Mouse (Mus musculus) left cerebral cortex, adult 2 months (tissue): ENCODE measurements around the gene Pla2g2f. TPM values are rescaled to one million over a fixed set of nuclear protein-coding genes. Genes with fewer than 3 reads are reported as not detected.
A peak's percentile ranks its signal among the peaks of the same experiment; 100 is the strongest.

ENCODE experiments used
- DNase-seq, 2 experiments: peaks; one replicate each; pipeline ENCODE4 v3.0.0; 2021 to 2022; ENCODE audit warnings: low spot score in 2 of 2, mixed read lengths in 1 of 2; ENCODE audit errors: extremely low spot score in 1 of 2
- H3K27ac ChIP-seq: fragments of 200-600 bp; 2 replicates; pipeline ENCODE4 v1.8.1; 2022
- H3K4me3 ChIP-seq: fragments of 200-600 bp; 2 replicates; pipeline ENCODE4 v1.8.1; 2022
- CTCF ChIP-seq: fragments of 200-600 bp; IDR thresholded peaks from 2 replicates; pipeline ENCODE4 v1.8.1; 2022; ENCODE audit warnings: antibody characterized with exemption, mild to moderate bottlenecking, moderate library complexity
- intact Hi-C: fragments of 180-260 bp; cut with DNase I; formaldehyde crosslinking; loops from one replicate; pipeline ENCODE4 v1.15.1; 2025
- total RNA-seq, 2 experiments: library from RNA; stranded (reverse); gene quantifications; 2 replicates each; pipeline ENCODE4 v1.2.3; 2021

The Pla2g2f gene
- total RNA-seq, 2 experiments from 2014 or later: not detected

GRCm38 (mm10) chr4:138791452-138791851, 34.0 kb upstream of the Pla2g2f start:
- H3K27ac ChIP-seq: no peak overlapping the region
- no peak for TF ChIP-seq CTCF
- intact Hi-C loops: loop anchor here (5.0 kb wide), 1 partner anchor 344 kb away; no protein-coding TSS in a partner anchor
- no peak overlapping the region for H3K4me3 ChIP-seq
- no peak for DNase-seq

GRCm38 (mm10) chr4:138788381-138788780, 31.0 kb upstream of the Pla2g2f start:
- intact Hi-C loops: loop anchor here (5.0 kb wide), 1 partner anchor 236 kb away; no protein-coding TSS in a partner anchor
- no peak for DNase-seq
- Histone ChIP-seq H3K4me3 (no peak overlapping the region), H3K27ac (peak overlapping the region; percentile 13; the same call in 1 of the 2 replicates)
- no peak for TF ChIP-seq CTCF

- DNase-seq: no peak
- no peak for TF ChIP-seq CTCF
- intact Hi-C loops: loop anchor here (5.0 kb wide), 1 partner anchor 234 kb away; no protein-coding TSS in a partner anchor
- Histone ChIP-seq H3K27ac (peak overlapping the region; percentile 59; the same call in 1 of the 2 replicates), H3K4me3 (no peak overlapping the region)
Observed at GRCm38 (mm10) chr4:138786141-138786540, 28.7 kb upstream of the Pla2g2f start.

GRCm38 (mm10) chr4:138785721-138786120, 28.3 kb upstream of the Pla2g2f start:
- Histone ChIP-seq H3K27ac (peak overlapping the region; percentile 59; the same call in 1 of the 2 replicates), H3K4me3 (no peak overlapping the region)
- no peak for DNase-seq
- intact Hi-C loops: loop anchor here (5.0 kb wide), 1 partner anchor 233 kb away; no protein-coding TSS in a partner anchor
- peak; percentile 34 for TF ChIP-seq CTCF

GRCm38 (mm10) chr4:138782098-138782497, 24.7 kb upstream of the Pla2g2f start:
- Histone ChIP-seq H3K4me3 (no peak overlapping the region), H3K27ac (no peak overlapping the region; the same call in 1 of the 2 replicates)
- peak; percentile 53 to 68 for DNase-seq
- intact Hi-C loops: no loop called here
- no peak for TF ChIP-seq CTCF

GRCm38 (mm10) chr4:138780300-138780699, 22.9 kb upstream of the Pla2g2f start:
- H3K4me3 ChIP-seq: no peak overlapping the region
- intact Hi-C loops: no loop called here
- no peak for DNase-seq
- no peak overlapping the region for H3K27ac ChIP-seq
- TF ChIP-seq CTCF: no peak

- intact Hi-C loops: no loop called here
- no peak for DNase-seq
- H3K27ac ChIP-seq: no peak overlapping the region
- no peak overlapping the region for H3K4me3 ChIP-seq
- no peak for TF ChIP-seq CTCF
Observed at GRCm38 (mm10) chr4:138777417-138778407, 20.3 kb upstream of the Pla2g2f start.

GRCm38 (mm10) chr4:138775435-138775834, 18.0 kb upstream of the Pla2g2f start, which contains the start of gene Pla2g2d:
Gene Pla2g2d, plus strand, starts transcription at chr4:138775735.
- no peak for DNase-seq
- intact Hi-C loops: no loop called here
- no peak for TF ChIP-seq CTCF
- no peak within 1 kb of the TSS for H3K27ac ChIP-seq
- H3K4me3 ChIP-seq: no peak within 1 kb of the TSS

GRCm38 (mm10) chr4:138772386-138772785, 15.0 kb upstream of the Pla2g2f start:
- no peak for DNase-seq
- no peak overlapping the region for H3K27ac ChIP-seq
- H3K4me3 ChIP-seq: no peak overlapping the region
- TF ChIP-seq CTCF: no peak
- intact Hi-C loops: no loop called here

GRCm38 (mm10) chr4:138771970-138772369, 14.5 kb upstream of the Pla2g2f start:
- Histone ChIP-seq H3K4me3 (no peak overlapping the region), H3K27ac (no peak overlapping the region)
- DNase-seq: no peak
- TF ChIP-seq CTCF: no peak
- intact Hi-C loops: no loop called here

- intact Hi-C loops: no loop called here
- no peak overlapping the region for H3K4me3 ChIP-seq
- no peak for TF ChIP-seq CTCF
- H3K27ac ChIP-seq: no peak overlapping the region
- DNase-seq: no peak
Observed at GRCm38 (mm10) chr4:138762266-138762665, 4.8 kb upstream of the Pla2g2f start.

- Histone ChIP-seq H3K27ac (no peak overlapping the region; the same call in 1 of the 2 replicates), H3K4me3 (no peak overlapping the region)
- intact Hi-C loops: no loop called here
- no peak for DNase-seq
- TF ChIP-seq CTCF: no peak
Observed at GRCm38 (mm10) chr4:138755983-138756382, 1.4 kb downstream of the Pla2g2f start.
